Mouse (Mus musculus) lung, postnatal 14 days (tissue): ENCODE measurements around the gene Dll3.
A peak's percentile ranks its signal among the peaks of the same experiment; 100 is the strongest.

Experiments used
- DNase-seq: peaks from one replicate; pipeline ENCODE4 v3.0.0; 2021

Dll3 gene

DNA sequence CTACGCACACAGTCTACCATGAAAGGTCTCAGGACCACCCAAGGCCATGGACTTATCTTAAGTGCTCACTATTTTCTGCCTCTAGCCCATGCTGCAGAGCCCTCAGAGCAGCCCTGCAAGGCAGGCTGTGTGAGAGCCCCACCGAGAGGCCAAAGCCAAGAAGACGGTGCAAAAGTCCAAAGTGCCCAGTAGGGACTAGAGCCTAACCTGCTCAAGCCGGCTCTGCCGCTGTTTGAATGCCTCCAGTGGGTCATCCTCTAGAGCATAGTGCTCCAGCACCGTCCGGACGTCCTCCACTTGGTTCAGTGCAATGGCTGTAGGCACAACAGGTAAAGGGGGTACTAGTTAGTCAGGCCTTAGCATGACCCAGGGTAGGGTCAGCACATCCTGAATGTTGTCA lies 4.2 kb upstream of the Dll3 start:
- no peak for DNase-seq

- no peak for DNase-seq
Observed at GRCm38 (mm10) chr7:28305641-28306040, 3.6 kb upstream of the Dll3 start.

DNA sequence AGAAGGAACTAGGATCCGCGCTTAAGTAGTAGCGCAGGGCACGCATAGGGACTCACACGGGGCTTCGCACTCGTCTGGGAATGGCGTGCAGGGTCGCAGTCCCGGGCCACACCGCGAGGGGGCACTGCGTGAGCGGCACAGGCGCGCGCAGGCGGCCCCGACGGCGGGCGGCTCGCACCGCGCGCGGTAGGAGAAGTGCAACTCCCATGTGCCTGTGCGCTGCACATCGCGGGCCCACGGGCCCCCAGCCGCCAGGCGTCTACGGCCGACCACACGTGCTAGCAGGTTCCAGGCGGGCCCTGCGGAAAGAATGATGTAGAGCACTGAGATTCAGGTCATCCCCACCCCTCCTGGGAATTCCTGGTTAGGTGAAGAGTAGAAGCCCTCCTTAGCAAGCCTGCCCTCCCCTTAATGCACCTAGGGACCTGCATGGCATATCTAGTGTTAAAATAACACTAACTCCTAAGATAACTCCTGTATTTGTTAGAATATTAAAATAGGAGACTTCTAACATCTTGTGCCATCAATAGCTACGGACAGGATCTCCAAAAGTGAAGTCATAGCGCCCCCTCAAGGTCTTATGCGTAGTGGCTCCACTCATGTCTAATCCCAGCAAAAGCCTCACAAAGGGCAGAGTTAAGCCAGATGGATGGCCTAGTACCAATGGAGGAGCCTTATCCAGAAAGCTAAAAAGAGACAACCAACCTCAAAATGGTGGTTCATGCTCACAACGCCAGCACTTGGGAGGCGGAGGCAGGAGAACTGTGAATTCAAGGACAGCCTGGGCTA lies 3.0 kb downstream of the Dll3 start:
- DNase-seq, result peak; percentile 44

DNA sequence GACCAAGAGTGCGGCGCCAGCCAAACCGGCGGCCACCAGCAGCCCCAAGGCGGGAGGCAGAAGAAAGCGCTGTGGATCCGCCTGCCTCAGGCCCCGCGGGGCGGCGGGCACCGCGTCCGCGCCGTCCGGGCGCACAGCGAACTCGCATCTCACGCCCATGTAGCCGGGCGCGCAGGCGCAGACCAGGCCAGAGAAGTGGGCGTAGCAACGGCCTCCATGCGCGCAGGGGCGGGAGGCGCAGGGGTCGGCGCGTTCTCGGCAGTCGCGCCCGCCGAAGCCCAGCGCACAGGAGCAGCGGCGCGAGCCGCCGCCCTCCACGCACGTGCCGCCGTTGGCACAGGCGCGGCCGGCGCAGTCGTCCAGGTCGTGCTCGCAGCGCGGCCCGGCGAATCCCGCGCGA lies 7.6 kb downstream of the Dll3 start:
- DNase-seq, result peak; percentile 45

- DNase-seq, result no peak
Observed at GRCm38 (mm10) chr7:28290638-28291590, 11.1 kb downstream of the Dll3 start, which contains the start of gene Selenov. Gene Selenov, minus strand, starts transcription at chr7:28291186.

GRCm38 (mm10) chr7:28290165-28290564 lies 11.9 kb downstream of the Dll3 start:
- no peak for DNase-seq

DNA sequence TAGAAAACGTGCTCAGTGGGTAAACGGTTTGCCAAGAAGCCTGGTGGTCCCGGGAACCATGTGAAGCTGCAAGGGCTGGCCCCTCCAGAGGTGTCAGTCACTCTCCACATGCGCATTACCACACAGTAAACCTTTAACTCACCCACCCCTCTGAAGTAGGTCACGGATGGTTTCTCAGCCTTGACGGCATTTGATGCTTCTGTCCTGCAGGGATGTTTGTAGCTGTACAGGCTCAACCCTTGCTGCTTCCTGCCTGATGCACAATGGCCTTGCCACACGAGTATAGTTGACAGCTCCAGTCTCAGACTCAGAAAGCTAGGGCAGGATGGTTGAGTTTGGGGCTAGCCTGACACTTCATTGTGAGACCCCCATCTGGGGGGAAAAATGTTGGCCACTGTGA lies 21.4 kb downstream of the Dll3 start:
- no peak for DNase-seq

GRCm38 (mm10) chr7:28278279-28278652 lies 23.8 kb downstream of the Dll3 start:
- no peak for DNase-seq

GRCm38 (mm10) chr7:28277615-28278278 lies 24.3 kb downstream of the Dll3 start, which contains the start of gene Eid2b:
Gene Eid2b, plus strand, starts transcription at chr7:28277739.
- DNase-seq, result peak; percentile 97

- DNase-seq, result no peak
Observed at GRCm38 (mm10) chr7:28277237-28277614, 24.8 kb downstream of the Dll3 start.

GRCm38 (mm10) chr7:28271761-28272160 lies 30.3 kb downstream of the Dll3 start:
- no peak for DNase-seq

GRCm38 (mm10) chr7:28269355-28269754 lies 32.7 kb downstream of the Dll3 start:
- no peak for DNase-seq

- DNase-seq, result no peak
Observed at GRCm38 (mm10) chr7:28268576-28268975, 33.5 kb downstream of the Dll3 start.

DNA sequence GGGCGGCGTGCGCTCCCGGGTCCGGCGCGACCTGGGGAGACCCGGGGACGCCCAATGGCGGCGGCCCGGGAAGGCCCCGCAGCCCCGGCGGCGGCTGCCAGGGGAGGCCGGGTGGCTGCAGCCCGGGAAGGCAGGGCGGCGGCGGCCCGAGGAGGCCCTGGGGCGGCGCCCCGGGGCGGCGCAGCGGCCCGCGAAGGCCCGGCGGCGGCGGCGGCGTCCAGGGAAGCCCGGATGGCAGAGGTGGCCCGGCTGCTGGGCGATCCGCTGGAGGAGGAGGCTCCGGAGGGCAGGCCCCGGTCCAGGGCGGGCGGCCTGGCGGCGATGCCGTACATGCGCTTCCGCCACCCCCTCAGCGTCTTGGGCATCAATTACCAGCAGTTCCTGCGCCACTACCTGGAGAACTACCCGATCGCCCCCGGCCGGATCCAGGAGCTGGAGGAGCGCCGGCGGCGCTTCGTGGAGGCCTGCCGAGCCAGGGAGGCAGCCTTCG lies 34.0 kb downstream of the Dll3 start:
- DNase-seq, result peak; percentile 57

DNA sequence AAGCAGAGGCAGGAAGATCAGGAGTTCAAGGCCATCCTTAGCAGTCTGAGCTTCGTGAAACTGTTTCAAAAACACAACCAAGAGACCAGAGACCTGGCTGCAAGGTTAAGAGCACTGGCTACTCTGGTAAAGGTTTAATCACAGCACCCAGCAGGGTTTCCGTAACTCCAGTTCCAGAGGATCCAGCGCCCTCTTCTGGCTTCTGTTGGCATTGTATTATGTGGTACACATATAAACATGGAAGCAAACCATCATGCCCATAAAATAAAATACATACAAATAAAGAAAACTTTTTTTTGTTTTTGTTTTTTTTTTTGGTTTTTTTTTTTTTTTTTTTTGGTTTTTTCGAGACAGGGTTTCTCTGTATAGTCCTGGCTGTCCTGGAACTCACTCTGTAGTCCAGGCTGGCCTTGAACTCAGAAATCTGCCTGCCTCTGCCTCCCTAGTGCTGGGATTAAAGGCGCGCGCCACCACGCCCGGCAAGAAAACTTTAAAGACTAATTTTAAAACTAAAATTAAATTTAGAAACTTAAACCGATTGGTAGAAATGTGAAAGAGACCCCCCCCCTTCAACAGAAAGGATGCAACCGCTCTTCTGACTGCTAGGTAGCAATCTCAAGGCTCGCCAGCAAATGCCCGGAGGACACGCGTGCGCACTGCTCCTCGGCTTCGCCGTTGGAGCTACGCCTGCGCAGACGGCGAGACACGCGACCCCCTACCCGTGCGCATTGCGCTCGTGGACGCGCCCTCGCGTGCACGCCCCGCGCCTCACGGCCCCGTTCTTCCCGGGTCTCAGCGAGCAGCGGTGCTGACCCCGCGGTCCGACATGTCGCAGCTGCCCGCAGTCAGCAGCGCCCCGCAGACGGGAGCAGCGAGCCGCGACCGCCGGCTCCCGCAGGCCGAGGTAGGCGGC lies 34.7 kb downstream of the Dll3 start, which contains the start of gene Eid2:
Gene Eid2 (plus strand): TSS at position 753 of the 913 bp plus-strand sequence.
- peak; percentile 78 for DNase-seq

GRCm38 (mm10) chr7:28265391-28265790 lies 36.6 kb downstream of the Dll3 start:
- no peak for DNase-seq

- DNase-seq, result peak; percentile 81
Observed at GRCm38 (mm10) chr7:28263786-28264185, 38.3 kb downstream of the Dll3 start.

- DNase-seq, result no peak
Observed at GRCm38 (mm10) chr7:28262861-28263260, 39.2 kb downstream of the Dll3 start.

DNA sequence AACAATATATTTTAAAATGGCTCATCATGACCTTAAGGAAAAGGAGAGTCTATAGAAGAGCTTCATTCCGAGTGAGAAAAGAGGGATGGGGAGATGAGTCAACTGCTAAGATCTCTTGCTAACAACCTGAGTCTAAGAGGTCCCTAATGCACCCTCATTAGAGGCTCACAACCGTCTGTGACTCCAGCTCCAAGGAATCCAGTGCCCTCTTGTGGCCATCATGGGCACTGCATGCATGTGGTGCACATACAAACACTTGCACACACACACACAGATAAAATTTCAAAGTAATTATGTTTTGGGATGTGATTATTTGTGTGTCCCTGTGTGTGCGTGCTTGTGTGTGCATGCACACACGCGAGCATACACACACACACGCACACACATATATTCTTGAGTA lies 46.6 kb downstream of the Dll3 start:
- DNase-seq, result no peak

- DNase-seq, result no peak
Observed at GRCm38 (mm10) chr7:28254591-28254990, 47.4 kb downstream of the Dll3 start.

DNA sequence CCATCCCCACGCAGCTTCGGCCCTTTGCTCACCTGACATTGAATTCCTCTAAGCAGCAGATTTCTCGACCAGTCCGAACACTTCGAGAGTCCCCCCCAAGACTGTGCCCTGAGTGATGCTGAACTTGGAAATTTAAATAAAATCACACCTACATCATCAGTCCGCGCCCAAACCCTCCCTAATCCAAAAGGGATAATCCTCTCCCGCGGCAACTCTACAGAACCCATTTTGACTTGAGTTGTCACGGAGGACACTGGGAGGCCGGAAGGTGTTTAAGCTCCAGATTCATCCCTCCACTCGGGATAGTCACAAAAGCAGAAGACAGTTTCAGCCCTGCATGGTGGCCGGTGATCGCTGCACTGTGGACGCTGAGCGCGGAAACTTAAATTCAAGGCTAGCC lies 50.1 kb downstream of the Dll3 start:
- DNase-seq, result no peak

- DNase-seq, result no peak
Observed at GRCm38 (mm10) chr7:28248957-28249356, 53.1 kb downstream of the Dll3 start.
